Mouse (Mus musculus) limb, embryonic 14.5 days (tissue): ENCODE results near the gene Dcaf11. TPM values are rescaled to one million over a fixed set of nuclear protein-coding genes. Genes with fewer than 3 reads are reported as not detected.

ENCODE experiments used
- ATAC-seq: fragments of 200-750 bp; cut with Nextera tagmentation; 2 replicates; pipeline ENCODE4 v1.8.0; 2017; ENCODE audit warnings: low read depth, moderate number of reproducible peaks, moderate TSS enrichment; ENCODE audit not compliant: low FRiP score
- DNase-seq: peaks from one replicate; pipeline ENCODE4 v3.0.0-alpha.2; 2015; ENCODE audit warnings: low spot score
- H3K27ac ChIP-seq: fragments of 300-500 bp; sonication (generic); replicated peaks from 2 replicates; pipeline ENCODE4 v1.5.1; 2014; ENCODE audit warnings: low read depth, mild to moderate bottlenecking, low read length, moderate library complexity, mixed read lengths
- H3K27me3 ChIP-seq: fragments of 300-500 bp; sonication (generic); 2 replicates; pipeline ENCODE4 v1.6.1; 2014; ENCODE audit warnings: low read length, mixed read lengths; ENCODE audit not compliant: control insufficient read depth, insufficient read depth
- H3K36me3 ChIP-seq: fragments of 300-500 bp; sonication (generic); 2 replicates; pipeline ENCODE4 v1.6.1; 2014; ENCODE audit warnings: mild to moderate bottlenecking, low read length, moderate library complexity, mixed read lengths; ENCODE audit not compliant: control insufficient read depth, insufficient read depth
- H3K4me1 ChIP-seq: fragments of 300-500 bp; sonication (generic); 2 replicates; pipeline ENCODE4 v1.6.1; 2014; ENCODE audit warnings: antibody characterized with exemption, low read length, mixed read lengths; ENCODE audit not compliant: control insufficient read depth, insufficient read depth
- H3K4me2 ChIP-seq: fragments of 300-500 bp; sonication (generic); replicated peaks from 2 replicates; pipeline ENCODE4 v1.6.1; 2014; ENCODE audit warnings: low read depth, mild to moderate bottlenecking, low read length, moderate library complexity; ENCODE audit not compliant: severe bottlenecking
- H3K4me3 ChIP-seq: fragments of 300-500 bp; sonication (generic); replicated peaks from 2 replicates; pipeline ENCODE4 v1.5.1; 2014; ENCODE audit warnings: low read length
- H3K9ac ChIP-seq: fragments of 300-500 bp; sonication (generic); 2 replicates; pipeline ENCODE4 v1.6.1; 2014; ENCODE audit warnings: mild to moderate bottlenecking, low read depth, low read length, moderate library complexity; ENCODE audit not compliant: severe bottlenecking
- H3K9me3 ChIP-seq: fragments of 300-500 bp; sonication (generic); 2 replicates; pipeline ENCODE4 v1.6.1; 2016; ENCODE audit warnings: low read length; ENCODE audit not compliant: control insufficient read depth
- POLR2A ChIP-seq: fragments of 200-500 bp; IDR thresholded peaks from 2 replicates; pipeline ENCODE4 v1.8.0; 2012; ENCODE audit warnings: inconsistent platforms, mild to moderate bottlenecking, moderate library complexity, borderline replicate concordance; ENCODE audit not compliant: insufficient read depth, insufficient read length; ENCODE audit errors: extremely low read depth
- WGBS: fragments of 180-500 bp; shearing (Covaris S2); extraction: QIAGEN DNeasy Blood & Tissue Kit; methylation state at CpG from one replicate; pipeline ENCODE4 v1.1.7; 2014; 5-methylcytosine and 5-hydroxymethylcytosine counted together
- polyA plus RNA-seq, 2 experiments: library from polyadenylated mRNA; depleted of rRNA in 1 of 2; stranded (reverse) in 1 of 2; unstranded in 1 of 2; fragments of >200 nt; fragmentation: Nextera tagmentation in 1 of 2; extraction: Ambion mirVana in 1 of 2; gene quantifications; 2 replicates each; pipeline versions ENCODE4 v1.2.1 to v1.2.3; 2012 to 2014

Dcaf11 gene
- polyA plus RNA-seq, 2 experiments, result 53.0 to 53.8 TPM

DNA sequence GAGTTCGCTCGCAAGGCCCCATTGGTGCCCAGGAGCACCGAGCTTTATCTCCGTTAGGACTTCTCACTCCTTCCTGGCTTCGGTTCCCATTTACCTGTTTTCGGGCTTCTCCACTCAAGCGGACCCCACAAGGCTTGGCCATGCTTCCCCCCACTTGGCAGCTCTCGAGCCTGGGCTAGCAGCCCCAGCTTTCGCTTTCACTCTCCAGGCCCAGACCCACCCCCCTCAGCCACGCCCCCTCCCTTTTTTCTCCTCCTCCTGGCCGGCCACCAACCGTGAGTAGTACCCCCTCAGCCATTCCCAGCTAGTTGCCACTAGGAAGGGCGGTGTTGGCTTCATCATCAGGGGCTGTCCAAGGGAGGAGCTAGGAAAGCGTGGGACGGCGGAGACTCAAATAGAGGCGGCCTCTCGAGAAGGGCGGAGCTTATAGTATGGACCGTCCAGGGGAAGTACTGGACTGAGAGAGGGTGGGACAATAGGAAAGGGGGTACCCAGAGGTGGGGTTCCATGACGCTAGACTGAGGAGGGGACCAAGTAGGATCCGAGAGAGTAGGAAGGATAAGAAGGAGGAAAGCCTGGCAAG lies 31.0 kb downstream of the Dcaf11 start, which contains the start of gene Psme2:
Psme2 (minus strand) TSS at position 366 of the 583 bp plus-strand sequence.
- Histone ChIP-seq H3K27ac (peak within 1 kb of the TSS; percentile 91), H3K4me1 (peaks cover 15% of the 10 kb centered on the region), H3K36me3 (peaks cover 42% of the 10 kb centered on the region), H3K4me3 (peak within 1 kb of the TSS; percentile 91), H3K9ac (peak within 1 kb of the TSS; percentile 74), H3K4me2 (peak within 1 kb of the TSS; percentile 85), H3K27me3 (no peaks in the 10 kb centered on the region), H3K9me3 (no peaks in the 10 kb centered on the region)
- ATAC-seq (peak; percentile 96), DNase-seq (peak; percentile 98)
- no peak for TF ChIP-seq POLR2A
- under 1% methylated on average over 22 of the region's 22 CpGs for WGBS

DNA sequence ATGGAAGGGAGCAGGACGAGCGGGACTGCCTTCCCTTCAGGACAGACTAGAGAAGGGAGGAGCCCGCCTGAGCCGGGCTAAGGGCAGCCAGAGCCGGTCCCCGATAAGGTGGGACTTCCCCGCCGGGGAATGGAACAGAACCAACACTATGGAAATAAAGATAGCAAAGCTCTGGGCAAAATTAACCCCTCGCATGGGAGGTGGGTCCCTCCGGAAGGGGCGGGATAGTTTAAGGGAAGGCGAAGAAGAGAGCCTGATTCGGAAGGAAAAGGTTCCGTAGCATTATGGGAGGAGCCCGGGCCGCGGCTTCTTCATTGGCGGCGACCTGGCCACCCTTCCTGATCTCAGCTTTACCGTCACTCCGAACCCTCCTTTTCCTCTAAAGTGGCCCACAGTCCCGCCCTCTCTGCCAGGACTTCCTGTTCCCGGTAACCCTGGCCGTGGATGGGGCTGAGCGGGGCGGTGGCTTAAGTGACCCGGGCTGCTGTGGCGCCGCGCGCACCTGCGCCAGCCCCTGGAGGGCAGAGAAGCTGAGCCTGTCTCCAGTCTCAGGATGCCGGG lies 31.6 kb downstream of the Dcaf11 start, which contains the start of gene Rnf31:
Rnf31 (plus strand) TSS at position 378 of the 561 bp plus-strand sequence.
- Histone ChIP-seq H3K27ac (peak within 1 kb of the TSS; percentile 91), H3K9me3 (no peaks in the 10 kb centered on the region), H3K27me3 (no peaks in the 10 kb centered on the region), H3K4me2 (peak within 1 kb of the TSS; percentile 85), H3K36me3 (peaks cover 48% of the 10 kb centered on the region), H3K4me1 (peaks cover 15% of the 10 kb centered on the region), H3K4me3 (peak within 1 kb of the TSS; percentile 91), H3K9ac (peak within 1 kb of the TSS; percentile 74)
- 0 out of 2 replicates have a peak, but pooled peaks have one; percentile 40 for TF ChIP-seq POLR2A
- DNase-seq (peak; percentile 96), ATAC-seq (peak; percentile 89)
- WGBS, result 0% methylated on average over 33 of the region's 33 CpGs

GRCm38 (mm10) chr14:55592226-55592625 lies 32.4 kb downstream of the Dcaf11 start:
- DNase-seq (no peak), ATAC-seq (no peak)
- Histone ChIP-seq H3K4me3 (peak overlapping the region; percentile 91), H3K36me3 (peaks cover 53% of the 10 kb centered on the region), H3K9me3 (no peaks in the 10 kb centered on the region), H3K4me1 (peaks cover 15% of the 10 kb centered on the region), H3K27me3 (no peaks in the 10 kb centered on the region), H3K4me2 (peak overlapping the region; percentile 85), H3K27ac (no peak overlapping the region), H3K9ac (peak overlapping the region; percentile 74)
- no peak for TF ChIP-seq POLR2A
- WGBS, result 4% methylated on average over 16 of the region's 16 CpGs

DNA sequence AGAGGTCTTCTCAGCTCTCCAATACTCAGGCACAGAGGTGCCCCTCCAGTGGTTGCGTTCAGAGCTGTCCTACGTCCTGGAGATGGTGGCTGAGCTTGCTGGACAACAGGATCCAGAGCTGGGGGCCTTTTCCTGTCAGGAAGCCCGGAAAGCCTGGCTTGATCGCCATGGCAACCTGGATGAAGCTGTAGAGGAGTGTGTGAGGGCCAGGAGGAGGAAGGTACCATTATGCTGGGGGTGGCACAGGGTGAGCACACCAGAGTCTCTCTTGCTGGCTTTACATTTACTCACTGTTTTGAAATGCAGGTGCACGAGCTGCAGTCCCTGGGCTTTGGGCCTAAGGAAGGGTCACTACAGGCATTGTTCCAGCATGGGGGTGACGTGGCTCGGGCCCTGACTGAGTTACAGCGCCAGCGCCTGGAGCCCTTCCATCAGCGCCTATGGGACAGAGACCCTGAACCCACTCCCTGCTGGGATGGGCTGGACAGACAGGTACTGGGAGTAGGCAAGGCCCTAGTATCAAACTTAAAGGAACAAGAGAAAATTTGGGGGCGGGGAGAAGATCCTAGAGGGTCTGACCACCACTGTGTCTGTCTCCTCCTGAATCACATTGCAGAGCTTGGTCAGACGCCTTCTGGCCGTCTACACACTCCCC lies 36.4 kb downstream of the Dcaf11 start:
- Histone ChIP-seq H3K4me1 (peaks cover 8% of the 10 kb centered on the region), H3K4me2 (no peak overlapping the region), H3K9me3 (no peaks in the 10 kb centered on the region), H3K36me3 (peaks cover 64% of the 10 kb centered on the region), H3K9ac (no peak overlapping the region), H3K27ac (no peak overlapping the region), H3K27me3 (no peaks in the 10 kb centered on the region), H3K4me3 (no peak overlapping the region)
- DNase-seq (no peak), ATAC-seq (no peak)
- TF ChIP-seq POLR2A, result no peak
- 74% methylated on average over 13 of the region's 13 CpGs for WGBS

DNA sequence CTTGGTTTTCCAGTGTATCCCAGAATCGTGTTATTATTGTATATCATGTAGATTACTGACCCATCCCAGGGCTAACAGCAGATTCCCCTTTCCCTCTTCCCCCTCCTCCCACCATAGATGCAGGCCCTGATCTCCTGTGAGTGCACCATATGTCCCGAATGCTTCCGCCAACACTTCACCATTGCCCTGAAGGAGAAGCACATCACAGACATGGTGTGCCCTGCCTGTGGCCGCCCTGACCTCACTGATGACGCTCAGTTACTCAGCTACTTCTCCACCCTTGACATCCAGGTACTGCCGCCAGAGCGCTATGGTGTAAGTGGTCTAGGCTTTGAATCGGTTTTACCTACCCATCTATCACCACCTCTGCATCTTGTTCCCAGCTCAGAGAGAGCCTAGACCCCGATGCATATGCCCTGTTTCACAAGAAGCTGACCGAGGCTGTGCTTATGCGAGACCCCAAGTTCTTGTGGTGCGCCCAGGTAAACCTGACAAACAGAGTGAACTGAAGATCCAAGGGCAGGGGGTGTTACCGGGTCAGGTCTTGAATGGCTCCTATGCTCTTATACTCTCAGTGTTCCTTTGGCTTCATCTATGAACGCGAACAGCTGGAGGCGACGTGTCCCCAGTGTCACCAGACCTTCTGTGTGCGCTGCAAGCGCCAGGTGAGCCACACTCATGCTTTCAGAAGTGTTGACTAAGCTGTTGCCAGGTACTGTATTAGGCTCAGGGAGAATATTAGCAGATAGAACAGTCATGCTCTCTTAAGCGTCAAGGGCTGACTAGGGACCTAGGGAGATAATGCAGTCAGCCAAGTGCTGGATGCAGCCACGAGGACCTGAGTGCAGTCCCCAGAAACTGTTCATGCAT lies 39.0 kb downstream of the Dcaf11 start:
- H3K27ac ChIP-seq, result no peak overlapping the region
- H3K27me3 ChIP-seq, result no peaks in the 10 kb centered on the region
- DNase-seq (no peak), ATAC-seq (no peak)
- peaks cover 2% of the 10 kb centered on the region; the same call in 1 of the 2 replicates for H3K4me1 ChIP-seq
- H3K4me3 ChIP-seq, result no peak overlapping the region
- H3K4me2 ChIP-seq, result no peak overlapping the region
- H3K36me3 ChIP-seq, result peaks cover 89% of the 10 kb centered on the region
- WGBS, result 95% methylated on average over 21 of the region's 21 CpGs
- H3K9me3 ChIP-seq, result no peaks in the 10 kb centered on the region
- TF ChIP-seq POLR2A, result no peak
- no peak overlapping the region for H3K9ac ChIP-seq
